Mouse (Mus musculus) CH12.LX (cell line): Measurements from ENCODE around the gene Slc15a3. TPM values are rescaled to one million over a fixed set of nuclear protein-coding genes. Genes with fewer than 3 reads are reported as not detected.

Experiments used
- DNase-seq: peaks from one replicate; pipeline ENCODE4 v3.0.0-alpha.2; 2013; ENCODE audit errors: extremely low read depth
- H3K27ac ChIP-seq: 2 replicates; pipeline ENCODE4 v1.5.1; 2012; ENCODE audit warnings: low read depth, mild to moderate bottlenecking, control low read depth, moderate library complexity; ENCODE audit not compliant: insufficient read depth
- H3K27me3 ChIP-seq: replicated peaks from 2 replicates; pipeline ENCODE3; 2012; ENCODE audit warnings: inconsistent platforms
- H3K36me3 ChIP-seq, 2 experiments: replicated peaks in 1 of 2; 2 replicates each; pipeline versions ENCODE3 to v1.6.1; 2012; ENCODE audit warnings: inconsistent platforms in 1 of 2, low read length in 1 of 2, mild to moderate bottlenecking in 1 of 2, mixed read lengths in 1 of 2, moderate library complexity in 1 of 2; ENCODE audit not compliant: control insufficient read depth in 1 of 2, insufficient read depth in 1 of 2
- H3K4me1 ChIP-seq, 2 experiments: 2 replicates each; pipeline ENCODE4 v1.6.1; 2012; ENCODE audit warnings: inconsistent platforms in 1 of 2, moderate library complexity in 1 of 2; ENCODE audit not compliant: insufficient read depth in 2 of 2, control insufficient read depth in 1 of 2
- H3K4me2 ChIP-seq: 2 replicates; pipeline ENCODE4 v1.6.1; 2012; ENCODE audit warnings: low read depth, mild to moderate bottlenecking, control low read depth; ENCODE audit not compliant: poor library complexity, insufficient read depth, severe bottlenecking
- H3K4me3 ChIP-seq, 3 experiments: fragments of 150-350 bp in 1 of 3; sonication (generic) in 1 of 3; replicated peaks in 1 of 3; 2 replicates each; pipeline versions ENCODE3 to v1.5.1; 2011 to 2012; ENCODE audit warnings: low read depth in 2 of 3, low read length in 2 of 3, mild to moderate bottlenecking in 2 of 3, moderate library complexity in 2 of 3, control low read depth in 1 of 3, improper control_type of control experiment in 1 of 3, inconsistent platforms in 1 of 3, mixed read lengths in 1 of 3; ENCODE audit not compliant: poor library complexity in 1 of 3
- H3K79me2 ChIP-seq: replicated peaks from 2 replicates; pipeline ENCODE4 v1.6.1; 2012; ENCODE audit warnings: mild to moderate bottlenecking, moderate library complexity; ENCODE audit not compliant: control insufficient read depth, poor library complexity, insufficient read depth, severe bottlenecking; ENCODE audit errors: extremely low read depth
- H3K9ac ChIP-seq: 2 replicates; pipeline ENCODE4 v1.6.1; 2012; ENCODE audit warnings: low read depth, mild to moderate bottlenecking, control low read depth, moderate library complexity; ENCODE audit not compliant: insufficient read depth
- H3K9me3 ChIP-seq: replicated peaks from 2 replicates; pipeline ENCODE3; 2012; ENCODE audit warnings: low read length, inconsistent platforms, mixed read lengths
- CHD1 ChIP-seq: IDR thresholded peaks from 2 replicates; pipeline ENCODE4 v1.6.1; 2012; ENCODE audit warnings: low read depth, low read length, improper control_type of control experiment, inconsistent platforms
- CHD2 ChIP-seq: IDR thresholded peaks from 2 replicates; pipeline ENCODE4 v1.6.1; 2011; ENCODE audit warnings: low read length, improper control_type of control experiment
- E2F4 ChIP-seq: IDR thresholded peaks from 2 replicates; pipeline ENCODE4 v1.6.1; 2011; ENCODE audit warnings: low read depth, low read length, improper control_type of control experiment; ENCODE audit not compliant: insufficient replicate concordance
- ELF1 ChIP-seq: IDR thresholded peaks from 2 replicates; pipeline ENCODE4 v1.6.1; 2014; ENCODE audit warnings: low read depth, mild to moderate bottlenecking, inconsistent platforms, low read length, improper control_type of control experiment
- IRF4 ChIP-seq: IDR thresholded peaks from 2 replicates; pipeline ENCODE4 v1.6.1; 2014; ENCODE audit warnings: low read depth, mild to moderate bottlenecking, inconsistent platforms, low read length, improper control_type of control experiment
- KAT2A ChIP-seq: IDR thresholded peaks from 2 replicates; pipeline ENCODE4 v1.6.1; 2012; ENCODE audit warnings: low read length, improper control_type of control experiment, inconsistent platforms; ENCODE audit not compliant: insufficient replicate concordance
- MAZ ChIP-seq: IDR thresholded peaks from 2 replicates; pipeline ENCODE4 v1.6.1; 2012; ENCODE audit warnings: low read depth, mild to moderate bottlenecking, inconsistent platforms, low read length, improper control_type of control experiment, moderate library complexity
- MXI1 ChIP-seq: IDR thresholded peaks from 2 replicates; pipeline ENCODE4 v1.6.1; 2011; ENCODE audit warnings: mild to moderate bottlenecking, low read depth, low read length, improper control_type of control experiment
- MYC ChIP-seq: IDR thresholded peaks from 2 replicates; pipeline ENCODE4 v1.6.1; 2011; ENCODE audit warnings: low read depth, mild to moderate bottlenecking, improper control_type of control experiment, low read length
- NELFE ChIP-seq: IDR thresholded peaks from 2 replicates; pipeline ENCODE4 v1.6.1; 2011; ENCODE audit warnings: low read depth, low read length, improper control_type of control experiment
- NRF1 ChIP-seq: IDR thresholded peaks from 2 replicates; pipeline ENCODE4 v1.6.1; 2014; ENCODE audit warnings: low read depth, mild to moderate bottlenecking, inconsistent platforms, low read length, improper control_type of control experiment, moderate library complexity
- RAD21 ChIP-seq: IDR thresholded peaks from 2 replicates; pipeline ENCODE4 v1.6.1; 2011; ENCODE audit warnings: low read depth, mild to moderate bottlenecking, low read length, improper control_type of control experiment, moderate library complexity
- RCOR1 ChIP-seq: conservative IDR thresholded peaks from 2 replicates; pipeline ENCODE4 v1.6.1; 2012; ENCODE audit warnings: low read depth, mild to moderate bottlenecking, inconsistent platforms, low read length, improper control_type of control experiment
- SMC3 ChIP-seq: IDR thresholded peaks from 2 replicates; pipeline ENCODE4 v1.6.1; 2011; ENCODE audit warnings: low read depth, low read length, improper control_type of control experiment
- TBP ChIP-seq: conservative IDR thresholded peaks from 2 replicates; pipeline ENCODE4 v1.6.1; 2011; ENCODE audit warnings: low read depth, low read length, improper control_type of control experiment
- UBTF ChIP-seq: IDR thresholded peaks from 2 replicates; pipeline ENCODE4 v1.6.1; 2012; ENCODE audit warnings: low read depth, mild to moderate bottlenecking, inconsistent platforms, low read length, improper control_type of control experiment, moderate library complexity
- USF1 ChIP-seq: IDR thresholded peaks from 2 replicates; pipeline ENCODE4 v1.6.1; 2014; ENCODE audit warnings: low read depth, mild to moderate bottlenecking, inconsistent platforms, low read length, improper control_type of control experiment
- ZC3H11A ChIP-seq: IDR thresholded peaks from 2 replicates; pipeline ENCODE4 v1.6.1; 2012; ENCODE audit warnings: low read depth, mild to moderate bottlenecking, inconsistent platforms, low read length, improper control_type of control experiment
- ZMIZ1 ChIP-seq: IDR thresholded peaks from 2 replicates; pipeline ENCODE4 v1.6.1; 2012; ENCODE audit warnings: low read depth, mild to moderate bottlenecking, inconsistent platforms, low read length, improper control_type of control experiment
- dilution Hi-C: fragments of 300-500 bp; cut with MboI; formaldehyde crosslinking; loops from 2 replicates; pipeline ENCODE4 v1.14.3; 2020; ENCODE audit warnings: low sequenced_read_pairs; ENCODE audit not compliant: extremely low pct_unique_long_range_greater_than_20kb, extremely low pct_ligation_motif_present
- in situ Hi-C: fragments of 300-500 bp; cut with MboI; formaldehyde crosslinking; loops from 3 replicates; pipeline ENCODE4 v1.14.3; 2019; ENCODE audit warnings: low sequenced_read_pairs, low pct_ligation_motif_present, low pct_unique_long_range_greater_than_20kb, mixed read lengths
- polyA plus RNA-seq: library from polyadenylated mRNA; unstranded; fragments of >175 nt; gene quantifications from 2 replicates; pipeline ENCODE4 v1.2.1, GENCODE M21; 2012; ENCODE audit warnings: low read depth; ENCODE audit not compliant: insufficient read length
- total RNA-seq, 2 experiments: library from RNA; depleted of rRNA; stranded (reverse); fragments of 300-350 nt in 1 of 2; fragments of >200 nt in 1 of 2; gene quantifications; 2 replicates each; pipeline ENCODE4 v1.2.3; 2012 to 2014

The Slc15a3 gene
- total and polyA plus RNA-seq, 3 experiments, result 84.5 to 219 (median 94.3) TPM

- 0 out of 2 replicates have a peak, but pooled peaks have one; percentile 70 for TF ChIP-seq KAT2A
These were observed at the start of gene Slc15a3 (continued) for GRCm38 (mm10) chr19:10839010-10839892.

GRCm38 (mm10) chr19:10790323-10790722 is 49.2 kb upstream of the Slc15a3 start:
- Histone ChIP-seq H3K36me3 (peaks cover 19 to 74% of the 10 kb centered on the region in 2 experiments), H3K9ac (no peak overlapping the region), H3K4me3 (no peak overlapping the region), H3K9me3 (no peaks in the 10 kb centered on the region), H3K4me2 (no peak overlapping the region), H3K27ac (no peak overlapping the region), H3K27me3 (no peaks in the 10 kb centered on the region), H3K4me1 (peaks cover 13 to 74% of the 10 kb centered on the region in 2 experiments), H3K79me2 (no peaks in the 10 kb centered on the region)
- dilution Hi-C loops, result no loop called here
- TF ChIP-seq MYC, result no peak
- TF ChIP-seq MAZ, result no peak
- no peak for TF ChIP-seq CHD2
- TF ChIP-seq RAD21, result no peak
- TF ChIP-seq TBP, result no peak
- TF ChIP-seq MXI1, result no peak
- no peak for TF ChIP-seq IRF4
- TF ChIP-seq RCOR1, result no peak
- no peak for TF ChIP-seq NELFE
- TF ChIP-seq NRF1, result no peak
- no peak for TF ChIP-seq ZC3H11A
- TF ChIP-seq CHD1, result no peak
- no peak for TF ChIP-seq E2F4
- TF ChIP-seq ELF1, result no peak
- no peak for TF ChIP-seq USF1
- no peak for TF ChIP-seq UBTF
- TF ChIP-seq KAT2A, result no peak
- no peak for TF ChIP-seq ZMIZ1
- TF ChIP-seq SMC3, result no peak
- in situ Hi-C loops, result no loop called here
- no peak for DNase-seq
